Mouse (Mus musculus) midbrain, embryonic 15.5 days (tissue): ENCODE results near the gene Zc3h7b. TPM values are rescaled to one million over a fixed set of nuclear protein-coding genes. Genes with fewer than 3 reads are reported as not detected.

ENCODE experiments used
- ATAC-seq: fragments of 200-750 bp; cut with Nextera tagmentation; replicated peaks from 2 replicates; pipeline ENCODE4 v1.8.0; 2017; ENCODE audit warnings: moderate TSS enrichment
- H3K27ac ChIP-seq: fragments of 300-500 bp; sonication (generic); 2 replicates; pipeline ENCODE4 v1.5.1; 2015; ENCODE audit warnings: mild to moderate bottlenecking, inconsistent platforms
- H3K27me3 ChIP-seq: fragments of 300-500 bp; sonication (generic); replicated peaks from 2 replicates; pipeline ENCODE4 v1.6.1; 2015; ENCODE audit warnings: inconsistent platforms
- H3K36me3 ChIP-seq: fragments of 300-500 bp; sonication (generic); replicated peaks from 2 replicates; pipeline ENCODE4 v1.6.1; 2015; ENCODE audit warnings: inconsistent platforms
- H3K4me1 ChIP-seq: fragments of 300-500 bp; sonication (generic); 2 replicates; pipeline ENCODE4 v1.6.1; 2015; ENCODE audit warnings: inconsistent platforms
- H3K4me2 ChIP-seq: fragments of 300-500 bp; sonication (generic); 2 replicates; pipeline ENCODE4 v1.6.1; 2015; ENCODE audit warnings: inconsistent platforms, mild to moderate bottlenecking, moderate library complexity
- H3K4me3 ChIP-seq: fragments of 300-500 bp; sonication (generic); 2 replicates; pipeline ENCODE4 v1.5.1; 2015; ENCODE audit warnings: mild to moderate bottlenecking, inconsistent platforms
- H3K9ac ChIP-seq: fragments of 300-500 bp; sonication (generic); 2 replicates; pipeline ENCODE4 v1.6.1; 2015; ENCODE audit warnings: mild to moderate bottlenecking, inconsistent platforms
- H3K9me3 ChIP-seq: fragments of 300-500 bp; sonication (generic); 2 replicates; pipeline ENCODE4 v1.6.1; 2016; ENCODE audit warnings: inconsistent platforms
- WGBS: fragments of 180-500 bp; shearing (Covaris S2); methylation state at CpG from one replicate; pipeline ENCODE4 v1.1.7; 2015; ENCODE audit warnings: mixed read lengths; 5-methylcytosine and 5-hydroxymethylcytosine counted together
- polyA plus RNA-seq: library from polyadenylated mRNA; unstranded; fragments of >200 nt; fragmentation: Nextera tagmentation; extraction: Ambion mirVana; gene quantifications from 2 replicates; pipeline ENCODE4 v1.2.1, GENCODE M21; 2015

Gene Zc3h7b
- polyA plus RNA-seq, 1 experiment from 2014 or later: 59.2 TPM

DNA sequence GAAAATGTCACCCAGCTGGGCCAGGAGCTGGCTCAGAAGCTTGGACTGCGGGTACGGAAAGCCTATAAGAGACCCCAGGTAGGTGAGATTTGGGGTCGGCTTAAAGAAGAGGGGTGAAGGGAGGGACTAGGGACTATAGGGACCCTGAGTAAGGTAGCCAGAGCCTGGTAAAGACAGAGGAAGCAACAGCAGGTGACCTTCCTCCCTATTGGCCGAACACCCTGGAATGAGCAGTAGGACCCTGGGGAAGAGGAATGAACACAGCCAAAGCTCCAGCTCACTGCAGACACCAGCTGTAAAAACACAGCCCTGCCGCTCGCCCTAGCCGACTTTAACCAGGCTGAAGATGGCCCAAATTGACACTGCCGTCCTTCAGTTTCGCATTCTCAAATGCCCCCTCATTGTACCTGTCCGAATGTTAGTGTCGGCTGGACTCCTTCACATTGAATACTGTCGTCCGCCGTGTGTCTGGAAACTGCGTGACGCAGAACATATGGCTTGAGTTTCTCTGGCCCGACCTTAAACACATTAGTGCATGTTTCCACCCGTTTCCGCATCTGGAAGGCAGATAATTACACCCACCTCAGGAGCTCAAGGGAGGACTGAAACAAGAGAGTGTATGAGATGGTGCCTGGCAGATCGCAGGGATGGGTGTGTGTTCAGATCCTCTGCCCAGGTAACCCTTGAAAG lies 27.7 kb downstream of the Zc3h7b start:
- Histone ChIP-seq H3K9me3 (no peaks in the 10 kb centered on the region), H3K27me3 (no peaks in the 10 kb centered on the region), H3K4me1 (no peaks in the 10 kb centered on the region), H3K4me2 (no peak overlapping the region), H3K9ac (no peak overlapping the region), H3K4me3 (no peak overlapping the region), H3K36me3 (peaks cover 68% of the 10 kb centered on the region), H3K27ac (no peak overlapping the region)
- WGBS: 90% methylated on average over 20 of the region's 20 CpGs
- no peak for ATAC-seq

DNA sequence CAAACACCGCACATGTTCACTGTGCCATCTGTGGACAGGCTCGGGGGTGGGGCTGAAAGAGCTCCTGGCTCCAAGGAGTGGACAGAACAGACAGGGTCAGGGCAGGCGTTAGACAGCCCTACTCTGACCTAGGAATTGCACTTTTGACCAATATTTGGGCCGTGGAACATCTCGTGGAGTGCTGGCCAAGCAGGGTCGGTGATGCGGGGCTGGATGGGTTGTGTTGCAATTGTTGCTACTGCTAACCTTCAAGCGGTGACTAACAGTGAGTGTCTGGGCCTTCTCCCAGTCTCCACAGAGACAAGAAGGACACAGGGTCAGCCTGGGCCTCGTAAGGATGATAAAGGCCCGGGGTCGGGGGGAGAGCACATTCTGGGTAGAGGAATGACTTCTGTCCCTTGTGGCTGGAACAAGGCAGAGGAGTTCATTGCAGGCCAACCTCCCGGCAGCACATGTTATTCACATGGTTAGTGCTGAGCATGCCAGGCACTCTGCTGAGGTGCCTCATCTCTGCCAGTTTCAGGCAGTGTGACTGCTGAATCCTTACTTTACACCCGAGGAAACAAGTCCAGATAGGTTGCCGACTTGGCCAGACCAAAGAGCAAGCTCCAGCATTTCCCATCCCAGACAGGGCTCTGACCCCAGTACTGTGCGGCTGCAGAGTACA lies 29.8 kb downstream of the Zc3h7b start:
- H3K9me3 ChIP-seq: no peaks in the 10 kb centered on the region
- H3K4me2 ChIP-seq: no peak overlapping the region
- WGBS: 95% methylated on average over 15 of the region's 15 CpGs
- peaks cover 74% of the 10 kb centered on the region for H3K36me3 ChIP-seq
- no peak overlapping the region for H3K27ac ChIP-seq
- no peaks in the 10 kb centered on the region for H3K4me1 ChIP-seq
- no peak overlapping the region for H3K4me3 ChIP-seq
- ATAC-seq: no peak
- H3K9ac ChIP-seq: no peak overlapping the region
- no peaks in the 10 kb centered on the region for H3K27me3 ChIP-seq

DNA sequence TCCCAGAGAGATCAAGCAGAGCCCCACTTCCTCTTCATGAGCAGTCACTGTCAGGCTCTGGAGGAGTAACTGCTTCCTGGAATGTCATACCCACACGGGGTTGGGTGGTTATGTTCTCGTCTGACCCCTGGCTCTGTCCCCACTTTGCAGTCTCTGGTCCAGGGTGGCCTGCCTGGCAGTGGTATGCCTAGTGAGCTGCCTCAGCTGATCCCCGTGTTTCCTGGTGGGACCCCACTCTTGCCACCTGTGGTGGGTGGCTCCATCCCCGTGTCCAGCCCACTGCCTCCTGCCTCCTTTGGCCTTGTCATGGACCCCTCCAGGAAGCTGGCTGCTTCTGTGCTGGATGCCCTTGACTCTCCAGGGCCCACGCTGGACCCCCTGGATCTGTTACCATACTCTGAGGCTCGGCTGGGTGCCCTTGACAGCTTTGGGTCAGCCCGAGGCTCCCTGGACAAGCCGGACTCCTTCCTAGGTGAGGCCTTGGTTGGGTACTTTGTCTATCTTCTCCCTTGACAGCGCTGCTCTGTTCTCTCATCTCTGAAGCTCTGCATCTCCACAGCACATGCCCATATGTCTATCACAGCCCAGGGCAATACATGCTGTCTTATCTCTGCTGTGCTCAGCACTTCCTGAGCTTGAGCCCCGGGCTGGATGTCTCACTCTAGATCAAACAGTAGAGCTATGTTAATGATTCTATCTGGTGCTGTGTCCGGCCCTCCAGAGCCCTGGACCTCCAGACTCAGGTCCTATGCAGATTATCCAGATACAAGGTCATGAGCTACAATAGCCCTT lies 32.0 kb downstream of the Zc3h7b start:
- H3K27me3 ChIP-seq: no peaks in the 10 kb centered on the region
- H3K4me3 ChIP-seq: no peak overlapping the region
- 91% methylated on average over 11 of the region's 11 CpGs for WGBS
- no peak for ATAC-seq
- H3K9me3 ChIP-seq: no peaks in the 10 kb centered on the region
- no peak overlapping the region for H3K9ac ChIP-seq
- H3K4me2 ChIP-seq: no peak overlapping the region
- H3K36me3 ChIP-seq: peaks cover 87% of the 10 kb centered on the region
- H3K27ac ChIP-seq: no peak overlapping the region
- H3K4me1 ChIP-seq: no peaks in the 10 kb centered on the region

DNA sequence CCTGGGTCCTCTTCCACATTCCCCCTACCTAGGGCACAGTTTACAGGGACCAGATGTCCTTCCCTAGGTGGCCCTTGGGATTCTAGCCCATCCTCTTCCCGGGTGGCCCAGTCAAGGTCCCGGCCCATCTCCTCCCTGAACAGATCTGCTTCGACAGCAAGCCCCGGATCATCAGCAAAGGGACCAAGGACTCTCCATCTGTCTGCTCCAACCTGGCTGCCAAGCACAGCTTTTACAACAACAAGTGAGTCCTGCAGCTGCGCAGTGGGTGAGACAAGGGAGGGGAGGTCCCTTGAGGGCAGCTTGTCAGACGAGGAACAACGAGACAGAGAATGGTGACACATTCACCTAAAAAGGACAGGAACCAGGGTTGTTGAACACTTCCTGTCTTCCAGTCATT lies 37.0 kb downstream of the Zc3h7b start:
- no peaks in the 10 kb centered on the region for H3K4me1 ChIP-seq

DNA sequence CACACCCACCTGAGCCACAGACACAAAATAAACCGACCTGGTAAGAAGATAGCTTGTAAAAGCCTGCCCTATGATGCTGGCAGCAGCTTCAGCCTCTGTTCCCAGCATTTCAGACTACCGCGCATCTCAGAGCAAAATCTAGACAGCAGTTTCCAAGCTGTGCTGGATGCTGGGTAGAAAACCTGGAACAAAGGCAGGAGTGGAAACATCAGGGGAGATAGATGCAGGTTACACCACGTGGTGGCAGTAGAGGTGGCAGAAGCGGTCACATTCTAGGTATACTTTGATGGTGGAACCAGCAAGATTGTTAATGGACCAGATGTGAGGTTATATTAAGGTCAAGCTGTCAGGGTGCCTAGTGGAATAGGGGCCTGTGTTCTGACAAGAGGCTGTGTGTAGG lies 39.9 kb downstream of the Zc3h7b start:
- ATAC-seq: no peak
- no peak overlapping the region for H3K9ac ChIP-seq
- no peaks in the 10 kb centered on the region for H3K27me3 ChIP-seq
- no peak overlapping the region for H3K4me2 ChIP-seq
- no peak overlapping the region for H3K4me3 ChIP-seq
- WGBS: 79% methylated on average over 5 of the region's 5 CpGs
- no peak overlapping the region for H3K27ac ChIP-seq
- H3K4me1 ChIP-seq: no peaks in the 10 kb centered on the region
- H3K36me3 ChIP-seq: peaks cover 54% of the 10 kb centered on the region
- H3K9me3 ChIP-seq: no peaks in the 10 kb centered on the region

More for the DNA sequence above, 37.0 kb downstream of the Zc3h7b start:
- WGBS: 85% methylated on average over 7 of the region's 7 CpGs
- no peaks in the 10 kb centered on the region for H3K27me3 ChIP-seq
- peaks cover 72% of the 10 kb centered on the region for H3K36me3 ChIP-seq
- no peak for ATAC-seq
- H3K9me3 ChIP-seq: no peaks in the 10 kb centered on the region
- no peak overlapping the region for H3K27ac ChIP-seq
- no peak overlapping the region for H3K4me2 ChIP-seq
- no peak overlapping the region for H3K4me3 ChIP-seq
- H3K9ac ChIP-seq: no peak overlapping the region

DNA sequence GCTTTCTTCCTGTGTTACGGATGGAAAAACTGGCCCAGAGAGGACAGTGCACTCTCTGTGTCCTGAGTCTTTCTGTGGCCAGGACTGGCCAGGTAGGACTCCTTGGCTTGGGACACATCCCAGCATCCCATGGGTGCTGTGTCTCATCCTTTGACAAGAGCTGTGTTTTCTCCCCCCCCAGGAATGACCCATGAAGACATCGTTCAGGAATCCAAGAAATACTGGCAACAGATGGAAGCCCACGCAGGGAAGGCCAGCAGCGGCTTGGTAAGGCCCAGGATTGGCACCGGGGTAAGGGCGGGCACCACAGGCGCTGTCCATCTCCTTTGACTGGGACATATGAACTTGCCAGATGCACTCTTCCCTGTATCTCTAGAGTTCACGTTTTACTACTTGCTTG lies 40.8 kb downstream of the Zc3h7b start:
- 97% methylated on average over 8 of the region's 8 CpGs for WGBS
- H3K9me3 ChIP-seq: no peaks in the 10 kb centered on the region
- H3K9ac ChIP-seq: no peak overlapping the region
- H3K27ac ChIP-seq: no peak overlapping the region
- H3K36me3 ChIP-seq: peaks cover 44% of the 10 kb centered on the region
- no peak overlapping the region for H3K4me2 ChIP-seq
- no peaks in the 10 kb centered on the region for H3K27me3 ChIP-seq
- H3K4me3 ChIP-seq: no peak overlapping the region
- no peak for ATAC-seq
- H3K4me1 ChIP-seq: no peaks in the 10 kb centered on the region

DNA sequence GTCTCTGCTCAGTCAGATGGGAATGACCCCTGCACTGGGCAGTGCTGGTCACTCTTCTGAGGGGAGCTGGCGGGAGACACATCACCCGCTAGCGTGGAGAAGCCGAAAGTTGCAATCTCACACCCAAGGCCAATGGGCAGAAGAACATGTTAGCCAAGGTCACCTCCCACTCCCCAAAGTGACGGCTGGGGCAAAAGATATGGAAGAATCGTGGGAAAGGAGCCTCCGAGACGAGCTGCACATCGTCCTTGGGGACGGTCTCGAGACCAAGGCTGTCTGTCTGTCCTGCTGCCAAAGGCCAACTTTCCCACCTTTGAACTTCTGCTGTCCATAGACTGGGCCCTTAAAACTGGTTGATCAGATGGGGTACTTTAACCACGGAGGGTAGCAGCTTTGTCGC lies 42.7 kb downstream of the Zc3h7b start:
- H3K4me1 ChIP-seq: no peaks in the 10 kb centered on the region
- peaks cover 34% of the 10 kb centered on the region for H3K36me3 ChIP-seq
- no peaks in the 10 kb centered on the region for H3K9me3 ChIP-seq
- H3K27me3 ChIP-seq: no peaks in the 10 kb centered on the region
- no peak overlapping the region for H3K9ac ChIP-seq
- no peak overlapping the region for H3K27ac ChIP-seq
- no peak for ATAC-seq
- H3K4me3 ChIP-seq: no peak overlapping the region
- H3K4me2 ChIP-seq: no peak overlapping the region
- 96% methylated on average over 13 of the region's 13 CpGs for WGBS

DNA sequence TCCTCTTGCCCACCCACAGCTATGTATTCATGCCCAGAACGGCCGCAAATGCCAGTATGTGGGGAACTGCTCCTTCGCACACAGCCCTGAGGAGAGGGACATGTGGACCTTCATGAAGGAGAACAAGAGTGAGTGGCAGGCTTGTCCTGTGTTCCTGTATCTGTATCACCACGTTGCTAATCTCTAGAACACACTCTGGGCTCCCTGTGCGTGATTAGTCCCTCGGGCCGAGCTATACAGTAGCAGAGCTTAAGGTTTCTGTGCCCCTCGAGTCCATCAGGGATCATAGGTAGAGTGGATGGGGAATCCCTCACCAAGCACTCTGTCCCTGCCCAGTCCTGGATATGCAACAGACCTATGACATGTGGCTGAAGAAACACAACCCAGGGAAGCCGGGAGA lies 47.6 kb downstream of the Zc3h7b start:
- no peak overlapping the region for H3K4me2 ChIP-seq
- ATAC-seq: no peak
- no peaks in the 10 kb centered on the region for H3K9me3 ChIP-seq
- no peak overlapping the region for H3K27ac ChIP-seq
- no peak overlapping the region for H3K9ac ChIP-seq
- no peaks in the 10 kb centered on the region for H3K27me3 ChIP-seq
- H3K36me3 ChIP-seq: peaks cover 22% of the 10 kb centered on the region; the same call in 1 of the 2 replicates
- 94% methylated on average over 9 of the region's 9 CpGs for WGBS
- no peak overlapping the region for H3K4me3 ChIP-seq
- H3K4me1 ChIP-seq: no peaks in the 10 kb centered on the region

DNA sequence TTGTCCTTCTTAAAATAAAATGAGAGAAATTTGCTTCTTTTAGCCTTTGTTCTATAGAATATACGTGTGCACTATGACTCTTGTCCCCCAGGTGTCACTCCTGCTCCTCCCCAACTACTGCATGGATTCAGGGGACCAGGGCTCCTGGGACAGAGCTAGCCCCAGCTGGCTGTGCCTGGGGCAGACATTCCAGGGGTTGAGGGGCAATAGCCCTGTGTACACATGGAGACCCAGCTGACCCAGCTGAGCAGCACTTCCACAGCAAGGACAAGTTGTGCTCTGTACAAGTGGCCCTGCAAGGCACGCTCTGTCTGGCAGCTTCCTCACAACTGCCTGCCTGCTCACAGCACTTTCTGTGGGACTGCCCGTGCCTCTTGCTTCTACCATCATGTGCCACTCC lies 51.4 kb downstream of the Zc3h7b start:
- WGBS: 79% methylated on average over 3 of the region's 3 CpGs
- Histone ChIP-seq H3K4me3 (no peak overlapping the region), H3K4me1 (no peaks in the 10 kb centered on the region), H3K27ac (no peak overlapping the region), H3K4me2 (no peak overlapping the region), H3K36me3 (peaks cover 21% of the 10 kb centered on the region; the same call in 1 of the 2 replicates), H3K9me3 (no peaks in the 10 kb centered on the region), H3K9ac (no peak overlapping the region), H3K27me3 (no peaks in the 10 kb centered on the region)
- no peak for ATAC-seq

DNA sequence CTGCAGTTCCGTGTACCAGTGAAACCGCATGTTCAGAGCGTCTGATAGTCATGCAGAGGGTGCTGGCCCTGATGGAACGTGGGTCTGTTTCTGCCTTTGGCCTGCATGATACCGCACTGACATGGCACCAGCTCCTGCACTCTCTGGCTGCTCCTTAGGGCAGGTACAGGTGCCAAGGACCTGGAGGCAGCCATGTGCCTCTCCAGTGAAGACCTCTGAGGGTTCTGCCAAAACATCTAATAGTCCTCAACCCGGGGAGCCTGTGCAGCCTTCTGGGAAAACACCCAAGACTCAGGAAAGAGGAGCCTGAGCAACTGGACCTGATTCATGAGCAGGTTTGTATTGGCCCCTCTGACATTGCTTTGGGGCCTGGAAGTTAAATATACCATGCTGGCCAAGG lies 53.0 kb downstream of the Zc3h7b start:
- H3K36me3 ChIP-seq: peaks cover 10% of the 10 kb centered on the region; the same call in 1 of the 2 replicates
- peaks cover 10% of the 10 kb centered on the region for H3K4me1 ChIP-seq
- H3K9ac ChIP-seq: no peak overlapping the region
- no peaks in the 10 kb centered on the region for H3K27me3 ChIP-seq
- 92% methylated on average over 6 of the region's 6 CpGs for WGBS
- H3K4me3 ChIP-seq: no peak overlapping the region
- H3K27ac ChIP-seq: no peak overlapping the region
- no peaks in the 10 kb centered on the region for H3K9me3 ChIP-seq
- ATAC-seq: no peak
- H3K4me2 ChIP-seq: no peak overlapping the region

DNA sequence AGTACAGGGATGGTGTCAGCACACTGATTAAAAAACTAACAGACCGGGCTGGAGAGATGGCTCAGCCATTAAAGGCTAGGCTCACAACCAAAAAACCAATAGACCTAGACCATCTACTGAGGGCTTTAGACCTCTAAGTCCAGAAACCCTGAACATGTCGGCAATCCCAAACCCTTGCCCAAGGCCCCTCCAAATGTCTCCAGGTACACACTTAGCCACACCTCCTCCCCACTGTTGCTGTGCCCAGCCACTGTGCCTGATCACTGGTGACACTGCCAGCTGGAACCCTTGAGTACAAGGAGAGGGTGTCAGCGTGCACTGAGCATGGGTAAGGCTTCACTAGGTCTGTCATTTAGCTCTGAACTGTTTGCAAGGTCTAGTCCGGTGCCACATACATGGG lies 53.6 kb downstream of the Zc3h7b start:
- no peak overlapping the region for H3K9ac ChIP-seq
- ATAC-seq: no peak
- 93% methylated on average over 4 of the region's 4 CpGs for whole genome bisulfite sequencing
- peaks cover 6% of the 10 kb centered on the region; the same call in 1 of the 2 replicates for H3K36me3 ChIP-seq
- no peak overlapping the region for H3K27ac ChIP-seq
- H3K9me3 ChIP-seq: no peaks in the 10 kb centered on the region
- H3K4me3 ChIP-seq: no peak overlapping the region
- H3K27me3 ChIP-seq: no peaks in the 10 kb centered on the region
- peaks cover 15% of the 10 kb centered on the region for H3K4me1 ChIP-seq
- no peak overlapping the region for H3K4me2 ChIP-seq

DNA sequence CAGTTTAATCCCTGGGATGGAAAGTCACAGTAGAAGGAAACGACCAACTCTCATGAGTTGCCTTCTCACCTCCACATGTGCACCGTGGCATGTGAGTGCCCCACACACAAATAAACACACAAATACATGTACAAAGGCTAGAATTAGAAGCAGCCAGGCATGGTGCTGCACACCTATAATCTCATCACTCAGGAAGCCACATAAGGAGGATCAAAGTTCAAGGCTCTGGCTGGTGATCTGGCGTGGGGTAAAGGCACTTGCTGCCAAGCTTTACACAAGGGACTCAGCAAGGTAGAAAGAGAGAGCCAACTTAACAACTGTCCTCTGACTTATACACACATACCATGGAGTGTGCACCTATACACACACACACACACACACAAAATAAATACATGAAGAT lies 55.5 kb downstream of the Zc3h7b start:
- no peaks in the 10 kb centered on the region for H3K27me3 ChIP-seq
- H3K36me3 ChIP-seq: no peaks in the 10 kb centered on the region; the same call in 1 of the 2 replicates
- H3K4me2 ChIP-seq: no peak overlapping the region
- H3K4me1 ChIP-seq: peaks cover 16% of the 10 kb centered on the region
- no peak for ATAC-seq
- no peaks in the 10 kb centered on the region for H3K9me3 ChIP-seq
- no peak overlapping the region for H3K27ac ChIP-seq
- 80% methylated on average over 3 of the region's 3 CpGs for WGBS
- no peak overlapping the region for H3K4me3 ChIP-seq
- no peak overlapping the region for H3K9ac ChIP-seq
